Mouse (Mus musculus): ENCODE measurements at regions not wholly inside any gene's neighbourhood (a gene's known extent, or its start where the extent isn't known, plus 50 kb on each side); places are given as distances from the start of the nearest gene placed in this dataset.
"Not testable (repeated sequence)": the region's sequence is repeated elsewhere in the genome, so short reads cannot be mapped to it uniquely, and the experiment has no call there.

GRCm38 (mm10) chr13:27945062-27945461, 71.0 kb upstream of the Prl4a1 start:
- peak; percentile 77 to 82 for DNase-seq

GRCm38 (mm10) chr13:27960421-27960820, 55.6 kb upstream of the Prl4a1 start:
- not testable (repeated sequence) for DNase-seq

DNA sequence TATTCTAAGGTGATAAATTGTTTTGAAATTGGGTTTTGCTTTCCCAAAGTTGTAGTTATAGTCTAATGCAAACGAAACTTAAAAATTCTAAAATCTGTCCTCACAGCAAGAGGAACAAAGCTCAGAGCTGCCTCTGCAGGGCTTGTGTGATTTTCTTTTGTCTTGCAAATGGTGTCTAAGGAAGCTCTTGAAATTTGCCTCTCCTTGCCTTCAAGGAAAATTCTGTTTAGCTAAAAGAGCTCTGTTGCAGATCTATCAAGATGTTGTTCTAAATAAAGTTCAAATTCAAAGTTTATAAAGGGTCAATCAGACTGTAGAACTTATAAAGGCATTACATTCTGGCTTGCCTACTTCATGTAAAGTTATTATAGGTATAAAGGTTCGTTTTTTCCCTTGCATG, 53.6 kb upstream of the Prl4a1 start:
- DNase-seq: not testable (repeated sequence)

- DNase-seq: not testable (repeated sequence)
Measured at GRCm38 (mm10) chr13:27966021-27966420, 50.0 kb upstream of the Prl4a1 start.
